Mouse (Mus musculus): ENCODE data around the gene Nckipsd. TPM values are rescaled to one million over a fixed set of nuclear protein-coding genes. Genes with fewer than 3 reads are reported as not detected.

Nckipsd gene
- polyA plus RNA-seq, 1 experiment = 5.9 TPM

DNA sequence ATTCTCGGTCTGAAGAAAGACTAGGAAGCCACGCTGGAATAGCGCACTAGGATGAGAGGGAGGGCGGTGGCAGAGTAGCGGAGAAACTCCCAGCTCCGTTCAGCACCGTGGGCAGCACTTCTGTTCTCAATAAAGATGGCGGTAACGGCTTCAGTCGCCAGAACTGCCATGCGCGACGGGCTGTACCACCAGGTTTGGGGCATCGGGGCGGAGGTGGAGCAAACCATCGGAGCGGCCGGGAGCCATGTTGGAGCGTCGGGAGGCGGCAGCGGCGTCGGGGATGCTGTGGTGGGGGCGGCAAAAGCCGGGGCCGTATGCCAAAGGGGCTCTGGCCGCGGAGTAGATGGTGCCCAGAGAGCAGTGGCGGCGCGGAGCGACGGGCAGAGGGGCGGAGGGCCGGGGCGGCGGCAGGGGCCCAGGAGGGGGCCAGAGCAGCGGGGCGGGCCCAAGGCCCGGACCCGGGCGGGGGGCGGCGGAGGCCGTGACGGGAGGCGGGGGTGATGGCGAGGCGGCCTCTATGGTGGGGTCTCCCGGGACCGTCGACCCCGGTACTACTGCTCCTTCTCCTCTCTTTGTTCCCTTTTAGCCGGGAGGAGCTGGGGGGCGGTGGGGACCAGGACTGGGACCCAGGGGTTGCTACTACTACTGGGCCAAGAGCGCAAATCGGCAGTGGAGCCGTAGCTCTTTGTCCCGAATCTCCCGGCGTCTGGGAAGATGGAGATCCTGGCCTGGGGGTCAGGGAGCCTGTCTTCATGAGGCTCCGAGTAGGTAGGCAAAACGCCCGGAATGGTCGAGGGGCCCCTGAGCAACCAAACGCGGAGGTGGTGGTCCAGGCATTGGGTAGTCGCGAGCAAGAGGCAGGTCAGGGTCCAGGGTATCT, 17.9 kb downstream of the Nckipsd start, which contains the start of gene Celsr3:
TSS of gene Celsr3 (plus strand) at position 501 of the 880 bp plus-strand sequence.
- no peaks in the 10 kb centered on the region for H3K36me3 ChIP-seq (ENCODE audit: control insufficient read depth, insufficient read depth)
- TF ChIP-seq REST (IDR thresholded peaks at IDR 0.05; ENCODE audit: insufficient read depth, insufficient read length) = peak; percentile 87
- no peak for TF ChIP-seq MAX (IDR thresholded peaks at IDR 0.05; ENCODE audit: low read depth)
- TF ChIP-seq CEBPB (IDR thresholded peaks at IDR 0.05; ENCODE audit: insufficient read depth, poor library complexity, severe bottlenecking) = no peak
- H3K4me3 ChIP-seq = no peak within 1 kb of the TSS
- H3K79me2 ChIP-seq (ENCODE audit: control insufficient read depth, insufficient read depth) = no peaks in the 10 kb centered on the region
- peak within 1 kb of the TSS; percentile 65 for H3K4me2 ChIP-seq (ENCODE audit: low read depth)
- peaks cover 69% of the 10 kb centered on the region for H3K27me3 ChIP-seq (ENCODE audit: control insufficient read depth, insufficient read depth, insufficient read length)
- H3ac ChIP-seq (ENCODE audit: control insufficient read depth, insufficient read length) = no peak within 1 kb of the TSS

DNA sequence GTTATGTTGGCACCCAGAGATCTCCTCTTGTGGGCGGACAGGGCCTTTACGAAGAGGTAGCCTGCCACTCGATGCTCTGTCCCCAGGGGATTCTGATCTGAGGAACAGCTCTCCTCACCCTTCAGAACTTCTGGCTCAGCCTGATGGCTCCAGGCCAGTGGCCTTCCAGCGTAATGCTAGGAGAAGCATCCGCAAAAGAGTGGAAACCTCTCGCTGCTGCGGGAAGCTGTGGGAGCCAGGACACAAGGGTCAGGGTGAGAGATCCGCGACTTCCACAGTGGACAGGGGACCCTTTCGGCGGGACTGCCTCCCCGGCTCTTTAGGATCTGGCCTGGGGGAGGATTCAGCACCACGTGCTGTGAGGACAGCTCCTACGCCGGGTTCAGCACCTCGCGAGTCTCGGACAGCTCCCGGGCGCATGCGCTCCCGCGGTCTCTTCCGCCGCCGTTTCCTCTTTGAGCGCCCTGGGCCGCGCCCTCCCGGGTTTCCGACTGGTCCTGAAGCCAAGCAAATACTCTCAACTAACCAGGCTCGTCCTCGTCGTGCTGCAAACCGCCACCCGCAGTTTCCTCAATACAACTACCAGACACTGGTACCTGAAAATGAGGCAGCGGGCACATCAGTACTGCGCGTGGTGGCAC, 18.7 kb downstream of the Nckipsd start:
- no peak overlapping the region for H3ac ChIP-seq (ENCODE audit: control insufficient read depth, insufficient read length)
- no peak overlapping the region for H3K4me3 ChIP-seq
- peak overlapping the region; percentile 65 for H3K4me2 ChIP-seq (ENCODE audit: low read depth)
- H3K79me2 ChIP-seq (ENCODE audit: control insufficient read depth, insufficient read depth) = no peaks in the 10 kb centered on the region
- H3K27me3 ChIP-seq (ENCODE audit: control insufficient read depth, insufficient read depth, insufficient read length) = peaks cover 76% of the 10 kb centered on the region
- H3K36me3 ChIP-seq (ENCODE audit: control insufficient read depth, insufficient read depth) = no peaks in the 10 kb centered on the region
- peak; percentile 93 for TF ChIP-seq REST (IDR thresholded peaks at IDR 0.05; ENCODE audit: insufficient read depth, insufficient read length)
- no peak for TF ChIP-seq SRF (IDR thresholded peaks at IDR 0.05; ENCODE audit: control insufficient read depth, insufficient read length, low read depth)
- no peak for TF ChIP-seq POLR2AphosphoS2 (IDR thresholded peaks at IDR 0.05; ENCODE audit: insufficient read length, low read depth)
- no peak for TF ChIP-seq POLR2A (IDR thresholded peaks at IDR 0.05; ENCODE audit: insufficient read length, low read depth)
- TF ChIP-seq MAX (IDR thresholded peaks at IDR 0.05; ENCODE audit: low read depth) = peak; percentile 41
- peak; percentile 39 for TF ChIP-seq TCF3 (IDR thresholded peaks at IDR 0.05; ENCODE audit: insufficient read length, low read depth)
- TF ChIP-seq TCF12 (IDR thresholded peaks at IDR 0.05; ENCODE audit: insufficient read depth, poor library complexity, severe bottlenecking) = no peak

GRCm38 (mm10) chr9:108827454-108827853, 19.3 kb downstream of the Nckipsd start:
- Histone ChIP-seq H3K79me2 (ENCODE audit: control insufficient read depth, insufficient read depth) (no peaks in the 10 kb centered on the region), H3ac (ENCODE audit: control insufficient read depth, insufficient read length) (no peak overlapping the region), H3K36me3 (ENCODE audit: control insufficient read depth, insufficient read depth) (no peaks in the 10 kb centered on the region), H3K4me2 (ENCODE audit: low read depth) (peak overlapping the region; percentile 65), H3K27me3 (ENCODE audit: control insufficient read depth, insufficient read depth, insufficient read length) (peaks cover 81% of the 10 kb centered on the region), H3K4me3 (no peak overlapping the region)
- no peak for TF ChIP-seq POLR2A (IDR thresholded peaks at IDR 0.05; ENCODE audit: insufficient read length, low read depth)
- no peak for TF ChIP-seq TCF3 (IDR thresholded peaks at IDR 0.05; ENCODE audit: insufficient read length, low read depth)
- no peak for TF ChIP-seq TCF12 (IDR thresholded peaks at IDR 0.05; ENCODE audit: insufficient read depth, poor library complexity, severe bottlenecking)
- TF ChIP-seq MYOD1 (IDR thresholded peaks at IDR 0.05; ENCODE audit: control insufficient read depth in 1 of 3, insufficient read length in 2 of 3, low read depth in 2 of 3) = no peak
- no peak for TF ChIP-seq REST (IDR thresholded peaks at IDR 0.05; ENCODE audit: insufficient read depth, insufficient read length)
- no peak for TF ChIP-seq MYOG (IDR thresholded peaks at IDR 0.05; ENCODE audit: control insufficient read depth in 1 of 3, insufficient read depth in 1 of 3, insufficient read length in 2 of 3, low read depth in 2 of 3)
- TF ChIP-seq MAX (IDR thresholded peaks at IDR 0.05; ENCODE audit: low read depth) = no peak
- TF ChIP-seq POLR2AphosphoS2 (IDR thresholded peaks at IDR 0.05; ENCODE audit: insufficient read length, low read depth) = no peak
- TF ChIP-seq E2F4 (IDR thresholded peaks at IDR 0.05; ENCODE audit: insufficient read depth) = no peak
- no peak for TF ChIP-seq SRF (IDR thresholded peaks at IDR 0.05; ENCODE audit: control insufficient read depth, insufficient read length, low read depth)
- TF ChIP-seq USF1 (IDR thresholded peaks at IDR 0.05; ENCODE audit: low read depth) = no peak
- TF ChIP-seq CEBPB (IDR thresholded peaks at IDR 0.05; ENCODE audit: insufficient read depth, poor library complexity, severe bottlenecking) = no peak

- H3K4me2 ChIP-seq (ENCODE audit: low read depth) = no peak overlapping the region
- H3K79me2 ChIP-seq (ENCODE audit: control insufficient read depth, insufficient read depth) = no peaks in the 10 kb centered on the region
- no peaks in the 10 kb centered on the region for H3K36me3 ChIP-seq (ENCODE audit: control insufficient read depth, insufficient read depth)
- peaks cover 83% of the 10 kb centered on the region for H3K27me3 ChIP-seq (ENCODE audit: control insufficient read depth, insufficient read depth, insufficient read length)
- H3ac ChIP-seq (ENCODE audit: control insufficient read depth, insufficient read length) = no peak overlapping the region
- H3K4me3 ChIP-seq = no peak overlapping the region
- TF ChIP-seq TCF3 (IDR thresholded peaks at IDR 0.05; ENCODE audit: insufficient read length, low read depth) (no peak), MAX (IDR thresholded peaks at IDR 0.05; ENCODE audit: low read depth) (no peak), TCF12 (IDR thresholded peaks at IDR 0.05; ENCODE audit: insufficient read depth, poor library complexity, severe bottlenecking) (no peak), REST (IDR thresholded peaks at IDR 0.05; ENCODE audit: insufficient read depth, insufficient read length) (no peak), POLR2AphosphoS2 (IDR thresholded peaks at IDR 0.05; ENCODE audit: insufficient read length, low read depth) (no peak), SRF (IDR thresholded peaks at IDR 0.05; ENCODE audit: control insufficient read depth, insufficient read length, low read depth) (no peak), MYOD1 (IDR thresholded peaks at IDR 0.05; ENCODE audit: control insufficient read depth in 1 of 3, insufficient read length in 2 of 3, low read depth in 2 of 3) (no peak), USF1 (IDR thresholded peaks at IDR 0.05; ENCODE audit: low read depth) (no peak), E2F4 (IDR thresholded peaks at IDR 0.05; ENCODE audit: insufficient read depth) (no peak), CEBPB (IDR thresholded peaks at IDR 0.05; ENCODE audit: insufficient read depth, poor library complexity, severe bottlenecking) (no peak), POLR2A (IDR thresholded peaks at IDR 0.05; ENCODE audit: insufficient read length, low read depth) (no peak), MYOG (IDR thresholded peaks at IDR 0.05; ENCODE audit: control insufficient read depth in 1 of 3, insufficient read depth in 1 of 3, insufficient read length in 2 of 3, low read depth in 2 of 3) (no peak)
These were observed 19.7 kb downstream of the Nckipsd start for GRCm38 (mm10) chr9:108827906-108828305.
